Mouse (Mus musculus) liver, postnatal 0 days (tissue): ENCODE data around the gene Pkn3. TPM values are rescaled to one million over a fixed set of nuclear protein-coding genes. Genes with fewer than 3 reads are reported as not detected.
"Not testable (repeated sequence)": the region's sequence is repeated elsewhere in the genome, so short reads cannot be mapped to it uniquely, and the experiment has no call there.

Experiments used
- ATAC-seq: fragments of 200-750 bp; cut with Nextera tagmentation; 2 replicates; pipeline ENCODE4 v1.8.0; 2017; ENCODE audit warnings: mild to moderate bottlenecking, moderate library complexity
- DNase-seq: peaks from one replicate; pipeline ENCODE4 v3.0.0-alpha.2; 2016
- H3K27ac ChIP-seq: fragments of 300-500 bp; sonication (generic); 2 replicates; pipeline ENCODE4 v1.5.1; 2014; ENCODE audit warnings: antibody characterized with exemption, moderate library complexity, mild to moderate bottlenecking, low read depth
- H3K27me3 ChIP-seq: fragments of 300-500 bp; sonication (generic); 2 replicates; pipeline ENCODE4 v1.6.1; 2014; ENCODE audit warnings: low read length, control low read depth, mixed read lengths; ENCODE audit not compliant: insufficient read depth
- H3K36me3 ChIP-seq: fragments of 300-500 bp; sonication (generic); replicated peaks from 2 replicates; pipeline ENCODE4 v1.6.1; 2014; ENCODE audit warnings: mild to moderate bottlenecking, control low read depth, low read length, moderate library complexity, mixed read lengths; ENCODE audit not compliant: insufficient read depth
- H3K4me1 ChIP-seq: fragments of 300-500 bp; sonication (generic); 2 replicates; pipeline ENCODE4 v1.6.1; 2014; ENCODE audit warnings: antibody characterized with exemption, mild to moderate bottlenecking, control low read depth; ENCODE audit not compliant: insufficient read depth
- H3K4me2 ChIP-seq: fragments of 300-500 bp; sonication (generic); 2 replicates; pipeline ENCODE4 v1.6.1; 2014; ENCODE audit warnings: low read depth, mild to moderate bottlenecking, low read length, moderate library complexity, mixed read lengths
- H3K4me3 ChIP-seq: fragments of 300-500 bp; sonication (generic); 2 replicates; pipeline ENCODE4 v1.5.1; 2014; ENCODE audit warnings: low read depth, low read length
- H3K9ac ChIP-seq: fragments of 300-500 bp; sonication (generic); replicated peaks from 2 replicates; pipeline ENCODE4 v1.6.1; 2014; ENCODE audit warnings: mild to moderate bottlenecking, moderate library complexity
- H3K9me3 ChIP-seq: fragments of 300-500 bp; sonication (generic); 2 replicates; pipeline ENCODE4 v1.6.1; 2016; ENCODE audit warnings: mild to moderate bottlenecking, control low read depth, low read length, mixed read lengths
- CTCF ChIP-seq: sonication (generic); IDR thresholded peaks from 2 replicates; pipeline ENCODE4 v1.5.1; 2016; ENCODE audit warnings: antibody characterized with exemption, low read depth
- EP300 ChIP-seq: IDR thresholded peaks from 2 replicates; pipeline ENCODE4 v1.6.1; 2016; ENCODE audit warnings: antibody characterized with exemption, low read depth, mild to moderate bottlenecking
- WGBS: fragments of 180-500 bp; shearing (Covaris S2); extraction: QIAGEN DNeasy Blood & Tissue Kit; methylation state at CpG from one replicate; pipeline ENCODE4 v1.1.7; 2014; ENCODE audit not compliant: insufficient replicate concordance; 5-methylcytosine and 5-hydroxymethylcytosine counted together
- polyA plus RNA-seq: library from polyadenylated mRNA; unstranded; fragments of >200 nt; fragmentation: Nextera tagmentation; extraction: Ambion mirVana; gene quantifications from 2 replicates; pipeline ENCODE4 v1.2.1, GENCODE M21; 2015

Pkn3 gene
- polyA plus RNA-seq, 1 experiment from 2014 or later = 0.75 TPM

- Histone ChIP-seq H3K27me3 (no peaks in the 10 kb centered on the region; the same call in 1 of the 2 replicates), H3K4me1 (peaks cover 9% of the 10 kb centered on the region), H3K9me3 (no peaks in the 10 kb centered on the region), H3K9ac (no peak overlapping the region), H3K4me3 (no peak overlapping the region), H3K36me3 (no peaks in the 10 kb centered on the region), H3K27ac (no peak overlapping the region), H3K4me2 (no peak overlapping the region)
- WGBS = 40% methylated on average over 6 of the region's 6 CpGs
- TF ChIP-seq EP300 = no peak
- peak; percentile 67 for TF ChIP-seq CTCF
- DNase-seq (no peak), ATAC-seq (no peak)
Observed at GRCm38 (mm10) chr2:30051992-30052761, 25.3 kb upstream of the Pkn3 start.

- not testable (repeated sequence) for H3K9ac ChIP-seq, H3K27me3 ChIP-seq, H3K4me3 ChIP-seq, DNase-seq, H3K4me1 ChIP-seq, H3K27ac ChIP-seq, H3K4me2 ChIP-seq, H3K36me3 ChIP-seq, ATAC-seq, H3K9me3 ChIP-seq
- TF ChIP-seq CTCF = peak; percentile 25; the same call in 1 of the 2 replicates
- 93% methylated on average over 3 of the region's 3 CpGs for WGBS
Observed at GRCm38 (mm10) chr2:30055310-30055709, 22.2 kb upstream of the Pkn3 start.

- H3K4me3 ChIP-seq = no peak overlapping the region
- no peaks in the 10 kb centered on the region for H3K36me3 ChIP-seq
- ATAC-seq (no peak), DNase-seq (no peak)
- peaks cover 9% of the 10 kb centered on the region for H3K4me1 ChIP-seq
- H3K4me2 ChIP-seq = no peak overlapping the region
- TF ChIP-seq EP300 (no peak), CTCF (no peak)
- H3K27ac ChIP-seq = no peak overlapping the region
- H3K9ac ChIP-seq = no peak overlapping the region
- 78% methylated on average over 3 of the region's 3 CpGs for WGBS
- no peaks in the 10 kb centered on the region; the same call in 1 of the 2 replicates for H3K27me3 ChIP-seq
- H3K9me3 ChIP-seq = no peaks in the 10 kb centered on the region
Observed at GRCm38 (mm10) chr2:30056736-30057135, 20.7 kb upstream of the Pkn3 start.

GRCm38 (mm10) chr2:30057223-30057904 is 20.1 kb upstream of the Pkn3 start, which contains the start of gene Set:
Gene Set (plus strand): TSS chr2:30057378.
- Histone ChIP-seq H3K36me3 (no peaks in the 10 kb centered on the region), H3K9ac (no peak within 1 kb of the TSS), H3K9me3 (no peaks in the 10 kb centered on the region), H3K4me3 (no peak within 1 kb of the TSS), H3K27me3 (no peaks in the 10 kb centered on the region; the same call in 1 of the 2 replicates), H3K4me1 (peaks cover 11% of the 10 kb centered on the region), H3K27ac (no peak within 1 kb of the TSS), H3K4me2 (no peak within 1 kb of the TSS)
- peak; percentile 43 for DNase-seq
- 45% methylated on average over 11 of the region's 12 CpGs for WGBS
- 0 out of 2 replicates have a peak, but pooled peaks have one; percentile 30 for ATAC-seq
- no peak for TF ChIP-seq EP300
- TF ChIP-seq CTCF = no peak

- Histone ChIP-seq H3K27ac (no peak overlapping the region), H3K36me3 (no peaks in the 10 kb centered on the region), H3K4me3 (no peak overlapping the region), H3K4me1 (peaks cover 13% of the 10 kb centered on the region), H3K4me2 (no peak overlapping the region), H3K9ac (no peak overlapping the region), H3K9me3 (no peaks in the 10 kb centered on the region), H3K27me3 (no peaks in the 10 kb centered on the region; the same call in 1 of the 2 replicates)
- TF ChIP-seq EP300 (no peak), CTCF (no peak)
- ATAC-seq (no peak), DNase-seq (no peak)
- 77% methylated on average over 5 of the region's 5 CpGs for WGBS
Observed at GRCm38 (mm10) chr2:30058418-30058817, 19.1 kb upstream of the Pkn3 start.
